13 mouse cellular contexts compared by ENCODE assay signal in the genomic region with DNA sequence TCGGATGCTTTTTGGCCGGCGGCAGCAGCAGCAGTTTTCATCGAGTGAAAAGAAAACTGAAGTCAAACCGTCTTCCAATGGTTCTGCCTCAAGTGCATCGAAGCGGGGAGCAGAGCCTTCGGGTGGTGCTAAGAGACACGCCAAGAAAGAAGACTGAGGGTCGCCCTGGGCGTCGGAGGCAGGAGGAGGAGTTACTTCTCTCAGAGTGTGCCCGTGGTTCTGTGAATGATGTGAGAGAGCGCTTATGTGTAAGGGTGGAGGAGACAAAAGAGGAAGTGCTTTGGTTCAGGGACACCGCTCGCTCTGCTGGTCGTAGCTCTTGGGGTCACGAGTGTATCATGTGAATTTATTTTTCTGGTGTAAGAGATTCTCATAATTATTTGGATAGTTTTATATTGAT. TPM values are rescaled to one million over a fixed set of nuclear protein-coding genes. Genes with fewer than 3 reads are reported as not detected.
DNase-seq lines count a peak whose midpoint lies in the region; ATAC-seq and TF ChIP-seq lines count a peak whose summit lies in the region.
"Had no signal": no experiment of that assay in that cellular context is flagged by ENCODE, and none has a peak within 500 bp of the region (broad histone marks: within the 10 kb centered on the region; RNA-seq: fewer than 3 reads in every experiment).

No protein-coding gene starts in this region.

- no peak for ATAC-seq in hindbrain, postnatal 0 days

- peaks cover 10% of the 10 kb centered on the region; the same call in 1 of the 2 replicates for H3K36me3 ChIP-seq in heart, embryonic 10.5 days
- no peaks in the 10 kb centered on the region for H3K36me3 ChIP-seq in hindbrain, postnatal 0 days (ENCODE audit: insufficient read depth, low read length)

- no peak for TF ChIP-seq POLR2A in bone marrow macrophage, adult 2 months (IDR thresholded peaks at IDR 0.05; ENCODE audit: borderline replicate concordance, low read depth, low read length)

- no peak overlapping the region for H3K9ac ChIP-seq in hindbrain, postnatal 0 days (replicated peaks; ENCODE audit: low read length)
- H3K9ac ChIP-seq: liver, embryonic 14.5 days; midbrain, embryonic 12.5 days had no signal

- intact Hi-C loops in heart, postnatal 36 days (cut with DNase I): no loop called here

- WGBS in heart, embryonic 10.5 days: 58% methylated on average over 18 of the region's 18 CpGs
- WGBS in hindbrain, postnatal 0 days: 30% methylated on average over 18 of the region's 18 CpGs

- no peak overlapping the region for H3K4me3 ChIP-seq in heart, embryonic 10.5 days
- H3K4me3 ChIP-seq in bone marrow macrophage, adult 2 months (ENCODE audit: insufficient read depth, low read length): peak overlapping the region; percentile 65
- H3K4me3 ChIP-seq in hindbrain, postnatal 0 days (ENCODE audit: low read length): no peak overlapping the region
- H3K4me3 ChIP-seq: midbrain, embryonic 12.5 days had no signal

- no peak for TF ChIP-seq CTCF in bone marrow macrophage, adult 2 months (IDR thresholded peaks at IDR 0.05; ENCODE audit: low read depth, low read length)
- TF ChIP-seq CTCF in hindbrain, postnatal 0 days (IDR thresholded peaks at IDR 0.05; ENCODE audit: low read depth): no peak

- H3K27me3 ChIP-seq in heart, embryonic 10.5 days (ENCODE audit: insufficient read depth, poor library complexity, severe bottlenecking): no peaks in the 10 kb centered on the region
- H3K27me3 ChIP-seq in hindbrain, postnatal 0 days (ENCODE audit: insufficient read depth, low read length): no peaks in the 10 kb centered on the region
- H3K27me3 ChIP-seq: midbrain, embryonic 12.5 days had no signal

- no peaks in the 10 kb centered on the region for H3K4me1 ChIP-seq in heart, embryonic 10.5 days
- peaks cover 27% of the 10 kb centered on the region for H3K4me1 ChIP-seq in bone marrow macrophage, adult 2 months (ENCODE audit: control insufficient read depth, insufficient read depth, low read length)
- H3K4me1 ChIP-seq in hindbrain, postnatal 0 days (ENCODE audit: insufficient read depth, low read length): no peaks in the 10 kb centered on the region
- H3K4me1 ChIP-seq: midbrain, embryonic 12.5 days had no signal

- H3K9me3 ChIP-seq in heart, embryonic 10.5 days: no peaks in the 10 kb centered on the region
- H3K9me3 ChIP-seq in hindbrain, postnatal 0 days (ENCODE audit: low read length): no peaks in the 10 kb centered on the region
- H3K9me3 ChIP-seq: midbrain, embryonic 12.5 days had no signal

- peak overlapping the region; percentile 20 for H3K4me2 ChIP-seq in hindbrain, postnatal 0 days (ENCODE audit: low read depth, low read length)
- H3K4me2 ChIP-seq: midbrain, embryonic 12.5 days had no signal

- no peak overlapping the region for H3K27ac ChIP-seq in heart, embryonic 10.5 days
- peak overlapping the region; percentile 89 for H3K27ac ChIP-seq in bone marrow macrophage, adult 2 months (ENCODE audit: insufficient read depth, low read depth, low read length)
- no peak overlapping the region for H3K27ac ChIP-seq in hindbrain, postnatal 0 days
- H3K27ac ChIP-seq: liver, embryonic 14.5 days; midbrain, embryonic 12.5 days had no signal

- peak; percentile 73 for DNase-seq in heart, embryonic 10.5 days (ENCODE audit: low spot score)
- DNase-seq in heart, postnatal 36 days: no peak
- DNase-seq in A20 (ENCODE audit: low read depth, low spot score): peak; percentile 88
- DNase-seq in hindbrain, postnatal 0 days (ENCODE audit: low spot score): peak; percentile 8
- DNase-seq in layer of hippocampus, adult 18-20 months (ENCODE audit: low spot score in 2 of 2): no peak
- DNase-seq in layer of hippocampus, postnatal 25 days (ENCODE audit: extremely low spot score in 1 of 2, low spot score in 1 of 2): no peak
- no peak for DNase-seq in thymus, postnatal 0 days (ENCODE audit: low spot score)
- DNase-seq: cerebellum, adult 9-10 months; heart, adult 18-20 months; kidney, adult 18-20 months had no signal

RNA-seq across cellular contexts. Expression of a gene that starts 34.1 kb away (rescaled TPM):
- polyA plus RNA-seq in heart, embryonic 10.5 days (2016; fragmentation: Nextera tagmentation; extraction: Ambion mirVana): 10.8 and 18.2 TPM in 2 replicates
- total RNA-seq in heart, postnatal 36 days (2021): 10 to 100 TPM; 18.5 to 24.0 TPM
- polyA plus RNA-seq in bone marrow macrophage, adult 2 months (2012; ENCODE audit: insufficient read depth, insufficient read length, missing spikeins): 77.8 and 77.9 TPM in 2 replicates
- total RNA-seq in hindbrain, postnatal 0 days (2014; rRNA removed): 3.3 and 3.6 TPM in 2 replicates
- 6.2 and 7.0 TPM in 2 replicates for polyA plus RNA-seq in hindbrain, postnatal 0 days (2015; fragmentation: Nextera tagmentation; extraction: Ambion mirVana)
- total RNA-seq in layer of hippocampus, adult 18-20 months (2021): 10 to 100 TPM; 16.9 to 19.1 TPM
- total RNA-seq in layer of hippocampus, postnatal 25 days (2021): 10 to 100 TPM; 17.9 to 20.2 TPM
- 6.9 TPM in 2 replicates for polyA plus RNA-seq in thymus, postnatal 0 days (2015; fragmentation: Nextera tagmentation; extraction: Ambion mirVana)

Comparison
In these comparisons a context has a peak if more than half of its experiments do, and no peak if none do; other contexts are left out.
1. DNase-seq: peak in heart, embryonic 10.5 days (single experiment), A20 (single experiment) and hindbrain, postnatal 0 days (single experiment); none in heart, postnatal 36 days (0 of 2), layer of hippocampus, adult 18-20 months (0 of 2), layer of hippocampus, postnatal 25 days (0 of 2) and thymus, postnatal 0 days (single experiment).